Mouse (Mus musculus) thymus, adult 2 months (tissue): ENCODE data around the gene Sumf1. TPM values are rescaled to one million over a fixed set of nuclear protein-coding genes. Genes with fewer than 3 reads are reported as not detected.

Source experiments
- DNase-seq: peaks from one replicate; pipeline ENCODE4 v3.0.0; 2021
- H3K27ac ChIP-seq: fragments of 200-500 bp; 2 replicates; pipeline ENCODE4 v1.5.1; 2012; ENCODE audit warnings: low read length, control low read depth; ENCODE audit not compliant: control insufficient read depth, insufficient read depth
- H3K27me3 ChIP-seq: fragments of 200-500 bp; 2 replicates; pipeline ENCODE4 v1.6.1; 2012; ENCODE audit warnings: mild to moderate bottlenecking, low read length, moderate library complexity, mixed read lengths; ENCODE audit not compliant: control insufficient read depth, insufficient read depth
- H3K36me3 ChIP-seq: fragments of 200-500 bp; 2 replicates; pipeline ENCODE4 v1.6.1; 2012; ENCODE audit warnings: mild to moderate bottlenecking, low read length, moderate library complexity; ENCODE audit not compliant: control insufficient read depth, insufficient read depth
- H3K4me1 ChIP-seq: fragments of 200-500 bp; replicated peaks from 2 replicates; pipeline ENCODE4 v1.6.1; 2012; ENCODE audit warnings: low read length; ENCODE audit not compliant: control insufficient read depth, insufficient read depth
- H3K4me3 ChIP-seq: fragments of 200-500 bp; 2 replicates; pipeline ENCODE4 v1.5.1; 2012; ENCODE audit warnings: mild to moderate bottlenecking, low read length, control low read depth, moderate library complexity; ENCODE audit not compliant: control insufficient read depth, insufficient read depth
- CTCF ChIP-seq: fragments of 200-500 bp; IDR thresholded peaks from 2 replicates; pipeline ENCODE4 v1.5.1; 2012; ENCODE audit warnings: mild to moderate bottlenecking, control low read depth, low read length, moderate library complexity, borderline replicate concordance; ENCODE audit not compliant: control insufficient read depth, poor library complexity, insufficient read depth; ENCODE audit errors: extremely low read depth
- POLR2A ChIP-seq: fragments of 200-500 bp; IDR thresholded peaks from 2 replicates; pipeline ENCODE4 v1.6.1; 2012; ENCODE audit warnings: mild to moderate bottlenecking, low read length, control low read depth, moderate library complexity; ENCODE audit not compliant: control insufficient read depth, poor library complexity, insufficient read depth; ENCODE audit errors: extremely low read depth
- WGBS: fragments of 180-500 bp; shearing (Covaris S2); methylation state at CpG from one replicate; pipeline ENCODE4 v1.1.7; 2018; 5-methylcytosine and 5-hydroxymethylcytosine counted together
- polyA plus RNA-seq: library from polyadenylated mRNA; depleted of rRNA; stranded (reverse); fragments of >200 nt; gene quantifications from 2 replicates; pipeline ENCODE4 v1.2.3, GENCODE M21; 2012; rRNA removed

Gene Sumf1
- polyA plus RNA-seq, 1 experiment = 17.8 TPM

DNA sequence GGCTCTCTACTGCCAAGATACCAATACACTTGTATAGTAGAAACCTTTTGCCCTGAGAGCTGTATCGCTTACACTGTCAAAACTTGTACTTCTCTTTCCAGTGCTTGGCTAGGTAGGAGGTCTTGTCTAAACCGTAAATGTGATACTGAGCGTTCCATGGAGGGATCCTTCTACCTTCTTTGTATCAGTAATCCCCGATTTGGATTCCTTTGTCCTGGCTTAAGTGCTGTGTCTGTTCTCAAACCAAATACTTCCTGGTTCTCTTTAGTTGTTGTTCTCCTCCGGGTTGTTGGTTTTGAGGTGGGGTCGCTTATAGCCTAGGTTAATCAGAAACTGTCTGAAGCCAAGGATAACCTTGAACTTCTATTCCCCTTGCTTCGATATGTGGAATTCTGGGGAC, 114.4 kb downstream of the Sumf1 start:
- Histone ChIP-seq H3K36me3 (no peaks in the 10 kb centered on the region), H3K4me1 (no peaks in the 10 kb centered on the region), H3K4me3 (no peak overlapping the region), H3K27ac (no peak overlapping the region), H3K27me3 (no peaks in the 10 kb centered on the region)
- TF ChIP-seq POLR2A = no peak
- no peak for TF ChIP-seq CTCF
- 94% methylated on average over 7 of the region's 7 CpGs for WGBS
- DNase-seq = no peak

DNA sequence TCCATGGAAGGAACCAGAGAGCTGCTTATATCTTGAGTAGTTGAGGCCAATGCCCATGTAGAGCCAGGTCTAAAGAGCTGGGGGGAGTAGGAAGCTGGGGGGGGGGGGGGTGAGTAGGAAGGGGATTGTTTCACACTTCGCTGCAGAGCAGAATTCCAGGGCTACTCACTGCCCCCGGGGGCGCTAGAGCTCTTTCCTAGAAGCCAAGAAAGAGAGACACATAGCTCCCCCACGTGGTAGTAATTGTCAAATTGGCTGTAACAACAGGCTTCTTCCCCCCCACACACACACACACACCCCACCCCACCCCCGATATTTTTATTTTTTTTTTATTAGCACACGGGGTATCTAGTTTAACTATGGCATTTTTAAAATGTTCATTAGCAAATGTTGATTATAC, 119.8 kb downstream of the Sumf1 start:
- no peak for TF ChIP-seq CTCF
- TF ChIP-seq POLR2A = no peak
- no peaks in the 10 kb centered on the region for H3K27me3 ChIP-seq
- H3K4me1 ChIP-seq = no peaks in the 10 kb centered on the region
- peak; percentile 82 for DNase-seq
- peak overlapping the region; percentile 96 for H3K4me3 ChIP-seq
- H3K27ac ChIP-seq = peak overlapping the region; percentile 49; the same call in 1 of the 2 replicates
- no peaks in the 10 kb centered on the region for H3K36me3 ChIP-seq
- 7% methylated on average over 6 of the region's 6 CpGs for WGBS

DNA sequence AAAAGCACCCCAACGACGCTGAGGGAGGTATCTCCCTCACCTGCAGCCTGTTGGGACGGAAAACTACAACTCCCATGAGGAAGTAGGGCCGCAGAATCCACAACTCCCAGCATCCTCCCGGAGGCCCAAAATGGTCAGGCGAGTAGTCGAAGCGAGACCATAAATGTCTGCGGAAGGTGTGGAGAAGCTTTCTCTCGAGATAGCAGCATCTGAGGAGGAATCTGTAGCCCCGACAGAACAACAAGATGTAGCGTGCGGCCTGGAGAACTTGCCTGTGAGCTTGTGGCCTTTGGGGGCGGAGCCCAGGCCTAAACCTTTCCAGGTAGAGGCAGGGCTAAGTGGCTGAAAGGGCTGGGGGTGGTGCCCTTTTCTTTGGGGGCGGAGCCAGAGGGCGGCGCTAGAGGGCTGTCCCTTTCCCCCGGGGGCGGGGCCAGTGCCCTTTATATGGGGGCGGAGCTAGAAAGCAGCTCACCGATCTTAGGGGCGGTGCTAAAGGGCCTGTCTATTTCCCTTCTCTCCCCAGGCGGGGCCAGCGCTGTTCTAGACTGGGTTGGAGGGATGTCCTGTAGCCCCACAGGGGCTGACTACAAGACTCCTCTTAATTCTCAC, 120.4 kb downstream of the Sumf1 start, which contains the start of gene Setmar:
Gene Setmar (plus strand): TSS at position 128 of the 609 bp plus-strand sequence.
- Histone ChIP-seq H3K27me3 (no peaks in the 10 kb centered on the region), H3K4me1 (no peaks in the 10 kb centered on the region), H3K27ac (peak within 1 kb of the TSS; percentile 86), H3K36me3 (no peaks in the 10 kb centered on the region), H3K4me3 (peak within 1 kb of the TSS; percentile 96)
- TF ChIP-seq CTCF (peak; percentile 23; the same call in 1 of the 2 replicates), POLR2A (0 out of 2 replicates have a peak, but pooled peaks have one; percentile 24)
- under 1% methylated on average over 24 of the region's 24 CpGs for WGBS
- DNase-seq = peak; percentile 98

- no peaks in the 10 kb centered on the region for H3K27me3 ChIP-seq
- H3K4me3 ChIP-seq = no peak overlapping the region
- H3K36me3 ChIP-seq = no peaks in the 10 kb centered on the region
- WGBS = 93% methylated on average over 3 of the region's 3 CpGs
- no peak for TF ChIP-seq CTCF
- TF ChIP-seq POLR2A = no peak
- no peak for DNase-seq
- no peaks in the 10 kb centered on the region for H3K4me1 ChIP-seq
- H3K27ac ChIP-seq = no peak overlapping the region
Measured at GRCm38 (mm10) chr6:108061121-108061520, 124.3 kb downstream of the Sumf1 start.

DNA sequence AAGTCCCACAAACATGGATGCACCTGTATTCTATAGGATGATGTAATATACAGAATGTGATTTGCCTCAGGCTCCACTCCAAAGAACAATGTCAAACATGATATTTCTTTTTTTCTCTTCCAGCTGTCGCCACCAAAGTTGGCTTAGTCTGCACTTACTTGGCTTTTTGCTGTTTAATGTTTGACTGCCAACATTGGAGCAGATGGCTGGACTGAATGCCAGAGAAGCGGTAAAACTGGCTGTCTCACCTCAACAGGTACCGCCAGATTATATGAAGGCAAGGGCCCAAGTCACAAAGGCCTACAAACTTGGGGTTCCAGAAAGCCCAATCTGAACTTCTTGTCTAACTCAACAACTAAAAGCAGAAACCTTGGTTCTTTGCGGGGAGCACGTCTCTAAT, 127.3 kb downstream of the Sumf1 start:
- DNase-seq = no peak
- Histone ChIP-seq H3K27me3 (no peaks in the 10 kb centered on the region), H3K4me1 (no peaks in the 10 kb centered on the region), H3K36me3 (no peaks in the 10 kb centered on the region), H3K27ac (no peak overlapping the region), H3K4me3 (no peak overlapping the region)
- 91% methylated on average over 5 of the region's 5 CpGs for WGBS
- TF ChIP-seq POLR2A = no peak
- no peak for TF ChIP-seq CTCF

DNA sequence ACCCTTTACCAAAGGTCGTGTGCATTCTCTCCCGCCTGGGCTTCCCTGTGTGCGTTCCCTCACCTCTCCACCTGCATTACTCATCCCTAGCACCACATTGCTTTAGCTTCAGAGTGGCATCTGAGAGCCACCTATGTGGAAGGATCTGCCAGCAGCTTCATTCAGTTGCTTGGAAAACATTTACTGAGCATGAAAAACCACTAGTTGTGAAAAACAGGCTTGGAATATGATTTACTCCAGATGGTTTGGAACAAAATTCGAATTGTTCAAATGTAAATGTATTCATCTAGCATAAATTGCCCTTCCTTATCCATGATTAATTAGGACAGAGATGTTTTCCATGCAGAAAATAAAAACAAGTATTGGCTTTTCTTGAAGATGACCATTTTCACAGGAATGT, 128.0 kb downstream of the Sumf1 start:
- no peak overlapping the region for H3K4me3 ChIP-seq
- TF ChIP-seq CTCF (no peak), POLR2A (no peak)
- WGBS = 89% methylated on average over 4 of the region's 4 CpGs
- H3K36me3 ChIP-seq = no peaks in the 10 kb centered on the region
- no peak overlapping the region for H3K27ac ChIP-seq
- no peak for DNase-seq
- no peaks in the 10 kb centered on the region for H3K27me3 ChIP-seq
- no peaks in the 10 kb centered on the region for H3K4me1 ChIP-seq

Other genes with a start within 250 kb of the Sumf1 start
- gene Setmar, start 120.5 kb downstream of the Sumf1 start, polyA plus RNA-seq = 2.7 TPM in 2 replicates
- 28.3 and 28.8 TPM in 2 replicates for gene Itpr1, start 27.5 kb upstream of the Sumf1 start, polyA plus RNA-seq